Mouse (Mus musculus) lung, adult 18-20 months (tissue): Measurements from ENCODE around the gene Nfkb2.

Experiments used
- DNase-seq, 2 experiments: peaks; one replicate each; pipeline ENCODE4 v3.0.0; 2022; ENCODE audit warnings: mixed read lengths in 2 of 2

Gene Nfkb2

GRCm38 (mm10) chr19:46308706-46309435 is 4.8 kb downstream of the Nfkb2 start:
- DNase-seq = peak; percentile 78 to 82

- peak in 1 of 2 experiments; percentile 5 for DNase-seq
Observed at GRCm38 (mm10) chr19:46309651-46310305, 5.7 kb downstream of the Nfkb2 start.

GRCm38 (mm10) chr19:46310312-46310865 is 6.3 kb downstream of the Nfkb2 start:
- DNase-seq = peak in 1 of 2 experiments; percentile 4

DNA sequence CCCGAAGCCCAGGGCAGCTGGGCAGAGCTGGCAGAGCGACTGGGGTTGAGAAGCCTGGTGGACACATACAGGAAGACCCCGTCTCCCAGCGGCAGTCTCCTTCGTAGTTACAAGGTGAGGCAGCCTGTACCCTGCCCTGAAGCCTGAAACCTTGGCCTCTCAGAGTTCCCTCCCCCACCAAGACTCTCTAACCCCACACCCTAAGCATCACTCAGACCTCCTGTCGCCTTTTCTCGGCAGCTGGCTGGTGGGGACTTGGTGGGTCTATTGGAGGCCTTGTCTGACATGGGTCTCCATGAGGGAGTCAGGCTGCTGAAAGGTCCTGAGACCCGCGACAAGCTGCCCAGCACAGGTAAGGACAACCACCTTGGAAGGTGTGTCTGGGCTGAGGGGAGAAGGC is 7.2 kb downstream of the Nfkb2 start:
- DNase-seq = no peak

DNA sequence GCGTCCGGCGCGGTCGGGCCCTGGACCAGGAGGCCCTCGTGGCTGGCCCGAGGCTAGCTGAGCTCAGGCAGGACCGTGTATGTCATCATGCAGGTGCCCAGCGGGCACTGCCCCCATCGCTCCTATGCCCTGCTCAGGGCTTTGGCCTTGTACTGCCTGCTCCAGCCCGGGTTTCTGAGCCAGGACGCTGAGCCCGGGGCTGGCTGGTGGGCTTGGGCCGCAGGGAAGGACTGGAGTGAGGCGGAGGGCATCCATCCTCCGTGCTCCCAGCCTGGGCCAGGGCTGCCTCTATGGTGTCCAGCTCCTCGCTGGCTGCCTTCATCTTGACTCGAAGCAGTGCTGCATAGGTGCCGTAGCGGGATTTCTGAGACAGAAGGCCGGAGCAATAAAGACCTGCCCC is 8.4 kb downstream of the Nfkb2 start:
- no peak for DNase-seq

GRCm38 (mm10) chr19:46313116-46313515 is 9.0 kb downstream of the Nfkb2 start:
- no peak for DNase-seq

DNA sequence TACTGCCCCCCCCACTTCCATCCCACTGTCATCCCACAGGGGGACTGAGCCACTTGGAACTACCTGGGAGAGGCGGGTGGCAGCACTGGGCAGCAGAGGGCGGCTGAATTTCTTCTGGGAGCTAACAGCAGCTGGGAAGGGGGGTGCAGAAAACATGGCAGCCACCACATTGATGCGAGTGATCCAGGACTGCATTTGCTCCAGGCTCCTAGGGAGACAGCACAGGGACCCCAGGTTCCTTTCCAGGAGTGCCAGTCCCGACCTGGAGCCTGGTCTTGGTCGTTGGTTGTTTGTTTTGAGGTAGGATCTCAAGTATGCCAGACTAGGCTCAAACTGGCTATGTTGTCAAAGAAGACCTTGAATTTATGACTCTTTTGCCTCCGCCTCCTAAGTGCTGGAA is 9.5 kb downstream of the Nfkb2 start:
- DNase-seq = peak in 1 of 2 experiments; percentile 3

- peak; percentile 29 to 45 for DNase-seq
Observed at GRCm38 (mm10) chr19:46314151-46314601, 10.1 kb downstream of the Nfkb2 start.

- peak in 1 of 2 experiments; percentile 9 for DNase-seq
Observed at GRCm38 (mm10) chr19:46314872-46315742, 11.0 kb downstream of the Nfkb2 start.

DNA sequence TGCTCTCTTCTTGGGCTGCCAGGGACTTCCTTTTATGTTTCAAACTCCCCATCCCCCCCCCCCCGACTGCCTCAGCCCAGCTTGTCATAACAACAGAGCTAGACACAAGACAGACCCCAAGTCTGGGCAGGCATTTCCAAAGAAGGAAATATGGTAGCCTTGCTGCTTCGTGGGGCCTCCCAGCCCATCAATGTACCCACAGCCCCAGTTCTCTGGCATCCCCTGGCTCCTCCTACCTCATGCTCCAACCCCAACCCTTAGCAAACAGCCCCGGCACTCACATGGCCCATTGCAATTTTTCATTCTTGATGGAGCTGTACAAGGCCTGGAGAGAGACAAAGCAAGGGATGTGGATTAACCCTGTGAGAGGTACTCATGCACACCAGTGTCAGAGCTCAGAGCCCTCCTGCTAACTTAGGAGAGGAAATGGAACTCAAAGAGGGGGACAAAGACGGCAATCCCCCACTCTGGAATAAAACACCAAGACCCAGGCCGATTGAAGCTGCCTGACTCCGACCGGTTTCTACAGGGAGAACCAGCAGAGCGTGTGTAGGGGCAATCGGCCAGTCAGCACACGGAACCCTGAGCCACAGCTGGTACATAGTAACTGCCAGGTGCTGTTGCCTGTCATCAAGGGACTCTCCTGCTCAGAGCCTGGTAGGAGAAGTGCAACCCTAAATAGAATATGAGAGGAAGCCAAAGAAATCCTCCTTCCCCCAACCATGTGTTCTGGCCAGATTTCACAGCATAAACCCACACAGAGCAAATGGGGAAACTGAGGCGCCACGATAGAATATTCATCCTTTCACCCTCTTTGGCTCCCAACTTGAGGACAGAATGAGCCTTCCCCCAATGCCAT is 11.9 kb downstream of the Nfkb2 start:
- DNase-seq = no peak

DNA sequence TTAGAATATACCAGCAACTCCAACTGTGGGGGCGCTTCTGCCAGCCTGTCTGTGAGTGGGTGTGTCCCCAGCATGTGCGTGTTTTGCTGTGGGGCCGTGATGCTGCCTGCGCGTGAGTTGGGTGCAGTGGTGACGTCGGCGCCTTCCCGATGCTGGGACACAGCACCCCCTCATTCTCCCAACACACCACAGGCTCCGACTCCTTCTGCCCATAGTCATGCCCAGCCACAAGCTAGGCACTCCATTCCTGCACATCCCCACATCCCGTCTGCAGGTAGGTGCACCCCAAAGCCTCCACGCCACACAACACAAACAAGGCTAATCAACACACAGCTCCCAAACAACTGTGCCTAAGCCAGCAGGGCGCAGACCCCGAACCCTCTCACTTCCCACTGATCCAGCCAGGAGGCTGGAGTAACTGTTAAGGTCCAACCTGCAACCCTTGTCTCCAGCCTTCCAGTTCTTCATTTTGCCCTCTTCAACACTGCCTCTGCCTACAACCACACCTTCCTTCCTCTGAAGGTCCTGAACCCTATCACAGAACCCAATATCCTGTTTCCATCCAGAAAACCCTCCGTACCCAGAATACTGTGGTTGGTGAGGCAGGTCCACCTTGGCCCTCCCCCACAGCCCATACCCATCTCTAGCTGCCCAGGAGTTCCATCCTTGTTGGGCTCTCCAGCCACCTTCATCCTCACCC is 12.9 kb downstream of the Nfkb2 start:
- DNase-seq = peak in 1 of 2 experiments; percentile 5

- no peak for DNase-seq
Observed at GRCm38 (mm10) chr19:46317546-46317885, 13.4 kb downstream of the Nfkb2 start.

DNA sequence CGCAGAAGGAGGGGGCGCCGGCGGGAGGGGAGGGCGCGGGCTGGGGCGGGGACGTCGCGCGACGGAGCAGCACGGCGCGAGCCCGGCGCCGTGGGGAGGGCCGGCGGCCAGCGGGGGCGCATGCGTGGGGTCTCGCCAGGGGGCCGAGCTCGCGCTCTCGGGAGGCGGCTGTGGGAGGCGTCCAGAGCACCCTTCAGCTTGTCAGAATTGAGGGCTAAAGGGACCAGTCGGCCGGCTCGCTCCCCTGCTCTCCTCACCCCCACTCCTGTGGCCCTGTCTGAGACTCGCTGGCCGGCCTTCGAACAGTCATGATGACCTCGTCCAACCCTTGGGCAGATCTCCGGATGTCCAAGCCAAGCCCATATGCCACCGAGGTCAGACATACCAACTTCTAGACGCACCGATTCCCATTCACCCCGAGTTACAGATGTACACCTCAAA is 13.9 kb downstream of the Nfkb2 start:
- peak in 1 of 2 experiments; percentile 4 for DNase-seq

DNA sequence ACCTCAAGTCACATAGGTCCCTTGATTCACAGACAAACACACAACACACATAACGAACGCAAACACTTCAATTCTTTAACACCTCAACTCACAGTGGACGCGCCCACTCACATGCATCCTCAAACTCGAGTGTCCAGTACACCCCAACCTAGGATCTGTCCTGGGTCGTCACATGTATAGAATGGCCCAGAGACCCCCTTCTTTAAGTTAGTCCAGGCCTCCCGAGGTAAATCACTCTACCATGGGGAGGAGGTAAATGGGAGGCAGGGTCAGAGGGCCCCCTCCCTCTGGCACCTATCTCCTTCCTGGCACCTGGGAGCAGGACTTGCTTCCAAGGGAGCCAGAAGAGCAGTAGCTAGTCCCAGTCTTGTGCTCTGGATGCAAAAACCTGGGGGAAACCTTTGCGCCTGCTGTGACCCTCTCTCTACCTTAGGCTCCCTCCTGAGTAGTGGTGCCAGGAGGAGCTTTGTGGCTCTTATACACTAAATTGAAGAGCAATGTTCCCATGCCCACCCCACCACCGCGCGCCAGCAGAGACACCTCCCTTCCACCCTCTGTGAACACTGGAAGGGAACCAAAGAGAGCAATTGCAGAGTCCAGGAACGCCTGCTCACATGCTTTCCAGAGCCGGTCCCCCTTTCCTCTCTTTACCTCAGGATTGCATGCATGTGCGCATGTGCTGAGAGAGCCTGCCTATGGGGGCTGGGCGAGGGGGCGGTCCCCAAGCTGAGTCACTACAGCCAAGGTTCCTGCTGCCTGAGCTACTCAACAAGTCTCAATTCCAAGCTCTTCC is 14.7 kb downstream of the Nfkb2 start:
- peak; percentile 67 to 75 for DNase-seq

DNA sequence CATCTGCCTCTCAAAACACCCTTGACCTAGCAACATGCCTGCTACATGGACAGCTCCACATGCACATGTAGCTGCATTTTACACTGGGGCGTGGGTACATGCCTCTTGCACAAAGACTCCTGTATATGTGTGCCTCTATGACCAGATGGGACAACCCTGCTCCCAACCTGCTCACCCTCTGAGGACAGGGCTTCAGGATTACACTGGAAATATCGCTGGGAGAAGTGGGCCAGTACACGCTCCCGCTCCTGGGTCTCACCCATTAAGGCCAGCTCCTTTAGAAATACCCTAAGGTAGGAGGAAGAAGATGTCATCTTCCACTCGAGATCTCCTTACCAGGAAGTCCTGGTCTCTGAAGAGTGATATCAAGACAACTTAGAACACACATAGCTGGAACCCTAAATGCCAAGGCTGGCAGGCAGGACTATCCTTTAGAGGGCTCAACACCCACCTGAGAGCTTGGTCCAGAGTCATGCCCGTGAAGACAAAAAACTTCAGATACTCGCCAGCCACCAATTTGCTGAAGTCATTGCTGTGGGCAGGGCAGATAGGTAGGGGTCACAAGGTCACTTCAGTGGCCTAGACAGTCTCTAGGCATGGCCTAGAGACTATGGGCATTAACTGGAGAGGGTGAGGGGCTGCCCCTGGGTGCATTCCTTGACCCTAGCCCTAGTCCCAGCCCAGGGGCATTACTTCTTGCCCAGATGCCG is 16.1 kb downstream of the Nfkb2 start:
- no peak for DNase-seq

DNA sequence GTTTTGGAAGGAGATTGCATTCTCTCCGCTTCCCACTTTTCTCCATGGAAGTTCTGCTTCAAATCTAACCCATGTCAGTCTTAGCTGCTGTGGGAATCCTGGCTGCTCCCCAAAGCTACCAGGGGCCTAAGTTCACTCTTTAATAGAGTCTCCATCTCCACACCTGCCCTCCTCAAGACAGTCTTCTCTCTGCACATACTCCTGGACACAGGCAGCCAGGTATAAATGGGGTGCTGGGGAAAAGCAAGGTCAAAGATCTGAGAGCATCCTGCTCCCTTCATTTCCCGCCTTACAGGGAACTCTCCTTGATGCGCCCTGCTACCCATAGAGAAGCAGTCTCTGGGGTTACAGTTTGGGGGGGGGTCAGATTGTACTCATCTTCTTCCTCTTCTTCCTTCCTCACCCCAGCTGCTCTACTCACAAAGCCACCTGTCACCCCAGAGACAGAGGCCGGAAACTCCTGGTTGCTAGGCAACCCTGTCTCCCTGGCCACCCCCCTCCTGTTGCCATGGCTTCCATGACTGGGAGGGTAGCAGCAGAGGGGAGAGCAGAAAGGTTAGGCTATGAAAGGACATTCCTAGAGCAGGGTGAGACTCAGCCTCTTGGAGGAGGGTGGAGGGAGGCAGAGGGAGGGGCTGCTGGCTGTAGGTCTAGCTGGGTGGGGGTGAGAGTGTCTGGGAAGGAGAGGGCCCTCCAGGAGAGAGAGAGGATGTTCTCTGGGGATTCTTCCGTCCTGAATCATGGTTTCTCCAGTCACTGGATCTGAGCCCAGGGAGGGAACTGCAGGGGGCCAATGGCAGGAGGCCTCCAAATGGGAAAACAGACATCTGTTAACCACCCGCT is 17.2 kb downstream of the Nfkb2 start:
- DNase-seq = no peak

- DNase-seq = no peak
Observed at GRCm38 (mm10) chr19:46322144-46322995, 18.2 kb downstream of the Nfkb2 start.
